Mouse (Mus musculus) left cerebral cortex, adult 11 months (tissue): Measurements from ENCODE around the gene Cst9.

ENCODE experiments used
- DNase-seq: peaks from one replicate; pipeline ENCODE4 v3.0.0; 2022; ENCODE audit warnings: low spot score

Cst9 gene

DNA sequence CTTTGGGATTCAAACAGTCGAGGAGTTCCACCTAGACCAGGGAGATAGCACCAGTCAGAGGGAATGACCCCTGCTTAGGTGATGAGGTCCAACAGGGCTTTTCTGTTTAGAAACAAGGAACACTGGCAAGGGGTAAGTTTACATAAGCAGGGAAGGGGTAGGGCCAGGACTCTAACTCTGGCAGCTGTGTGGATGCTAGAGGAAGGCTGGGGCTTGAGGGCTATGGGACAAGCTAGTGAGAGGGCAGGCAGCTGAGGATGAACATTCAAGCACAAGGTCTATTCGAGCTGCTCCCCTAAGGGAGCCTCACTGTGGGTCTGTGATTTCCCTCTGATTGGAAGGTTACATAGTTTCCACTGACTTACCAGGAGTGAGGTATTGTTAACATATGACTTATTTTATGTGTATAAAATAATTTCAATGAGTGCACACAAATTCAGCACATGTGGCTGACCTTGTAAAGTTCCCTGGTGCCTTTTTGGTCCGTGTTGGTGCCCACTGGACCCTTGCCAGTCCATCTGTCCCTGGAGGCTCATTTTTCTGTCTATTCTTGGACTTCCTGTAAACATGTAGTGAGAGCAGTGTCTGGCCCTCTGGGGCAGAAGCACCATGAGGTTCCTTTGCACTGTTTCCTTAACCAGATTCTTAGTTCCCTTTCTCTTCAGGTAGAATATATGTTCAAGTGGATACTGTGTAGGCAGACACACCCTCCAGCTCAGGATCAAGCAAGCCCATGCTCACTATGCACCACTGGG is 42.2 kb downstream of the Cst9 start:
- no peak for DNase-seq

GRCm38 (mm10) chr2:148878641-148879130 is 43.7 kb downstream of the Cst9 start:
- DNase-seq: no peak

DNA sequence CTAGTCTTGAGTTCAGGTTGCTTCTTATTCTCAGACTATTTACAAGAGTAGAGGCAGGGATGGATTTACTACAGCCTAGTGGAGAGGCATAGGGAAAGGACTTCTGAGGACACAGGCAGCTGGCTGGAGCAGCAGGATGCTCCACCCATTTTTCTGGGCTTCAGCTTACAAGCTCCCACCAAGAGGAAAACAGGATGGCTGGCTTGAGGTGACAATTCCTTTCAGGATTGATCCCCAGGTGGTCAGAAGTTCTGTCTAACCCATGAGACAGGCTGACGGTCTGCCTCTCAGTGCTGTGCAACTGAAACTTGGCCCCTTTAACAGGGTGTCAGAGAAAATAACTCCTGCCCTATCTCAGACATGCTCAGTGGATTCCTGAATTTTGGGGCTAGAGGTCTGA is 44.3 kb downstream of the Cst9 start:
- no peak for DNase-seq

- no peak for DNase-seq
Measured at GRCm38 (mm10) chr2:148884738-148885137, 49.8 kb downstream of the Cst9 start.
